Mouse (Mus musculus) thymus, adult 2 months (tissue): ENCODE data around the gene Olfr191. TPM values are rescaled to one million over a fixed set of nuclear protein-coding genes. Genes with fewer than 3 reads are reported as not detected.

ENCODE experiments used
- DNase-seq: peaks from one replicate; pipeline ENCODE4 v3.0.0; 2021
- H3K27ac ChIP-seq: fragments of 200-500 bp; 2 replicates; pipeline ENCODE4 v1.5.1; 2012; ENCODE audit warnings: low read length, control low read depth; ENCODE audit not compliant: control insufficient read depth, insufficient read depth
- H3K27me3 ChIP-seq: fragments of 200-500 bp; 2 replicates; pipeline ENCODE4 v1.6.1; 2012; ENCODE audit warnings: mild to moderate bottlenecking, low read length, moderate library complexity, mixed read lengths; ENCODE audit not compliant: control insufficient read depth, insufficient read depth
- H3K36me3 ChIP-seq: fragments of 200-500 bp; 2 replicates; pipeline ENCODE4 v1.6.1; 2012; ENCODE audit warnings: mild to moderate bottlenecking, low read length, moderate library complexity; ENCODE audit not compliant: control insufficient read depth, insufficient read depth
- H3K4me1 ChIP-seq: fragments of 200-500 bp; replicated peaks from 2 replicates; pipeline ENCODE4 v1.6.1; 2012; ENCODE audit warnings: low read length; ENCODE audit not compliant: control insufficient read depth, insufficient read depth
- H3K4me3 ChIP-seq: fragments of 200-500 bp; 2 replicates; pipeline ENCODE4 v1.5.1; 2012; ENCODE audit warnings: mild to moderate bottlenecking, low read length, control low read depth, moderate library complexity; ENCODE audit not compliant: control insufficient read depth, insufficient read depth
- CTCF ChIP-seq: fragments of 200-500 bp; IDR thresholded peaks from 2 replicates; pipeline ENCODE4 v1.5.1; 2012; ENCODE audit warnings: mild to moderate bottlenecking, control low read depth, low read length, moderate library complexity, borderline replicate concordance; ENCODE audit not compliant: control insufficient read depth, poor library complexity, insufficient read depth; ENCODE audit errors: extremely low read depth
- POLR2A ChIP-seq: fragments of 200-500 bp; IDR thresholded peaks from 2 replicates; pipeline ENCODE4 v1.6.1; 2012; ENCODE audit warnings: mild to moderate bottlenecking, low read length, control low read depth, moderate library complexity; ENCODE audit not compliant: control insufficient read depth, poor library complexity, insufficient read depth; ENCODE audit errors: extremely low read depth
- WGBS: fragments of 180-500 bp; shearing (Covaris S2); methylation state at CpG from one replicate; pipeline ENCODE4 v1.1.7; 2018; 5-methylcytosine and 5-hydroxymethylcytosine counted together
- polyA plus RNA-seq: library from polyadenylated mRNA; depleted of rRNA; stranded (reverse); fragments of >200 nt; gene quantifications from 2 replicates; pipeline ENCODE4 v1.2.3, GENCODE M21; 2012; rRNA removed

The Olfr191 gene
- polyA plus RNA-seq, 1 experiment: not detected

- H3K4me3 ChIP-seq: no peak within 1 kb of the TSS
- no peak for DNase-seq
- TF ChIP-seq POLR2A: no peak
- no peak for TF ChIP-seq CTCF
- no peaks in the 10 kb centered on the region for H3K36me3 ChIP-seq
- H3K4me1 ChIP-seq: no peaks in the 10 kb centered on the region
- 95% methylated on average over 7 of the region's 7 CpGs for WGBS
- no peak within 1 kb of the TSS for H3K27ac ChIP-seq
- no peaks in the 10 kb centered on the region for H3K27me3 ChIP-seq
Observed at GRCm38 (mm10) chr16:59039710-59040109, 49.9 kb downstream of the Olfr191 start, which contains the start of gene Olfr187. Olfr187 (minus strand) TSS chr16:59039767.

Other genes with a start within 250 kb of the Olfr191 start
- not detected in 2 replicates for gene Olfr177, start 215.1 kb downstream of the Olfr191 start, polyA plus RNA-seq
- not detected in 2 replicates for gene Olfr178, start 197.8 kb downstream of the Olfr191 start, polyA plus RNA-seq
- not detected in 2 replicates for gene Olfr181, start 161.1 kb downstream of the Olfr191 start, polyA plus RNA-seq
- gene Olfr180, start 160.4 kb downstream of the Olfr191 start, polyA plus RNA-seq: not detected in 2 replicates
- gene Olfr183, start 94.5 kb downstream of the Olfr191 start, polyA plus RNA-seq: not detected in 2 replicates
- gene Olfr186, start 59.5 kb downstream of the Olfr191 start, polyA plus RNA-seq: not detected in 2 replicates
- not detected in 2 replicates for gene Olfr187, start 50.1 kb downstream of the Olfr191 start, polyA plus RNA-seq
- gene Olfr190, start 11.8 kb downstream of the Olfr191 start, polyA plus RNA-seq: not detected in 2 replicates
- not detected in 2 replicates for gene Olfr193, start 22.1 kb upstream of the Olfr191 start, polyA plus RNA-seq
- not detected in 2 replicates for gene Olfr194, start 31.2 kb upstream of the Olfr191 start, polyA plus RNA-seq
- not detected in 2 replicates for gene Olfr195, start 57.2 kb upstream of the Olfr191 start, polyA plus RNA-seq
- not detected in 2 replicates for gene Olfr196, start 80.6 kb upstream of the Olfr191 start, polyA plus RNA-seq
- gene Olfr198, start 113.7 kb upstream of the Olfr191 start, polyA plus RNA-seq: not detected in 2 replicates
- gene Olfr199, start 129.9 kb upstream of the Olfr191 start, polyA plus RNA-seq: not detected in 2 replicates
- gene Olfr201, start 182.8 kb upstream of the Olfr191 start, polyA plus RNA-seq: not detected in 2 replicates
- gene Olfr202, start 197.0 kb upstream of the Olfr191 start, polyA plus RNA-seq: not detected in 2 replicates
- gene Olfr203, start 209.1 kb upstream of the Olfr191 start, polyA plus RNA-seq: not detected in 2 replicates
- not detected in 2 replicates for gene Olfr204, start 228.4 kb upstream of the Olfr191 start, polyA plus RNA-seq
- not detected in 2 replicates for gene Olfr205, start 241.3 kb upstream of the Olfr191 start, polyA plus RNA-seq